Comparison of ENCODE assay signal across 28 mouse cellular contexts in genomic region chr9:50536603-50537135, GRCm38 (mm10). TPM values are rescaled to one million over a fixed set of nuclear protein-coding genes. Genes with fewer than 3 reads are reported as not detected.
"Had no signal": no experiment of that assay in that cellular context is flagged by ENCODE, and none has a peak within 500 bp of the region (broad histone marks: within the 10 kb centered on the region; RNA-seq: fewer than 3 reads in every experiment).

No protein-coding gene starts in this region.

- H3K27me3 ChIP-seq: limb, embryonic 12.5 days; limb, embryonic 15.5 days; midbrain, embryonic 12.5 days; midbrain, embryonic 15.5 days; neural tube, embryonic 12.5 days; neural tube, embryonic 15.5 days had no signal

- H3K9me3 ChIP-seq: limb, embryonic 12.5 days; limb, embryonic 15.5 days; midbrain, embryonic 12.5 days; midbrain, embryonic 15.5 days; neural tube, embryonic 12.5 days; neural tube, embryonic 15.5 days had no signal

- ATAC-seq: lung, postnatal 0 days; midbrain, embryonic 15.5 days had no signal

- H3K27ac ChIP-seq: kidney, postnatal 0 days; limb, embryonic 12.5 days; limb, embryonic 15.5 days; liver, embryonic 14.5 days; macrophage; midbrain, embryonic 12.5 days; midbrain, embryonic 15.5 days; neural tube, embryonic 12.5 days; neural tube, embryonic 15.5 days had no signal

- H3K9ac ChIP-seq: limb, embryonic 12.5 days; limb, embryonic 15.5 days; liver, embryonic 14.5 days; liver, postnatal 0 days; lung, embryonic 14.5 days; midbrain, embryonic 12.5 days; midbrain, embryonic 15.5 days; neural tube, embryonic 12.5 days; neural tube, embryonic 15.5 days had no signal

- H3K4me3 ChIP-seq: limb, embryonic 12.5 days; limb, embryonic 15.5 days; midbrain, embryonic 12.5 days; midbrain, embryonic 15.5 days; neural tube, embryonic 12.5 days; neural tube, embryonic 15.5 days had no signal

- DNase-seq: left cerebral cortex, postnatal 4 days; lung, embryonic 14.5 days; right cerebral cortex, adult 18-20 months; right cerebral cortex, postnatal 14 days; right cerebral cortex, postnatal 4 days; thymus, postnatal 25 days had no signal

- H3K4me1 ChIP-seq: limb, embryonic 12.5 days; limb, embryonic 15.5 days; midbrain, embryonic 15.5 days; neural tube, embryonic 12.5 days; neural tube, embryonic 15.5 days had no signal

- H3K4me2 ChIP-seq: limb, embryonic 12.5 days; limb, embryonic 15.5 days; liver, embryonic 11.5 days; lung, embryonic 14.5 days; midbrain, embryonic 12.5 days; midbrain, embryonic 15.5 days; neural tube, embryonic 12.5 days; neural tube, embryonic 15.5 days had no signal

- H3K36me3 ChIP-seq: limb, embryonic 12.5 days; limb, embryonic 15.5 days; midbrain, embryonic 12.5 days; midbrain, embryonic 15.5 days; neural tube, embryonic 12.5 days; neural tube, embryonic 15.5 days had no signal

RNA-seq across cellular contexts. Expression of gene Tex12, which starts 24.5 kb away (rescaled TPM):
- total RNA-seq: layer of hippocampus, adult 8-10 months; layer of hippocampus, postnatal 14 days; left cerebral cortex, adult 8-10 months; left cerebral cortex, postnatal 14 days; left cerebral cortex, postnatal 4 days; megakaryocyte, adult 5-6 weeks had no signal
- polyA plus RNA-seq: kidney, embryonic 14.5 days; kidney, postnatal 0 days; large intestine, adult 2 months; limb, embryonic 12.5 days; limb, embryonic 15.5 days; liver, embryonic 11.5 days; liver, embryonic 14.5 days; liver, postnatal 0 days; lung, embryonic 14.5 days; lung, postnatal 0 days; macrophage; spleen, adult 2 months; stomach, embryonic 14.5 days; thymus, postnatal 0 days had no signal

RNA-seq across cellular contexts. Expression of gene Plet1, which starts 42.3 kb away (rescaled TPM):
- total RNA-seq: left cerebral cortex, adult 8-10 months; left cerebral cortex, postnatal 14 days; left cerebral cortex, postnatal 4 days; megakaryocyte, adult 5-6 weeks had no signal
- polyA plus RNA-seq: macrophage had no signal
